Mouse (Mus musculus) MEL (cell line): ENCODE data around the gene Echdc2.

Experiments used
- CTCF ChIP-seq, 3 experiments: IDR thresholded peaks in 2 of 3; conservative IDR thresholded peaks in 1 of 3; 2 replicates each; pipeline ENCODE4 v1.5.1; 2011 to 2012; ENCODE audit warnings: low read length in 3 of 3, low read depth in 2 of 3, mild to moderate bottlenecking in 2 of 3, improper control_type of control experiment in 1 of 3, inconsistent platforms in 1 of 3, mixed read lengths in 1 of 3, moderate library complexity in 1 of 3; ENCODE audit not compliant: control insufficient read depth in 1 of 3, insufficient read depth in 1 of 3, poor library complexity in 1 of 3, severe bottlenecking in 1 of 3
- E2F4 ChIP-seq: IDR thresholded peaks from 2 replicates; pipeline ENCODE4 v1.6.1; 2011; ENCODE audit warnings: low read depth, low read length, improper control_type of control experiment, borderline replicate concordance
- GATA1 ChIP-seq: IDR thresholded peaks from 2 replicates; pipeline ENCODE4 v1.6.1; 2011; ENCODE audit warnings: low read depth, low read length, improper control_type of control experiment
- MAFK ChIP-seq: IDR thresholded peaks from 2 replicates; pipeline ENCODE4 v1.6.1; 2011; ENCODE audit warnings: low read depth, mild to moderate bottlenecking, low read length, improper control_type of control experiment, borderline replicate concordance
- POLR2A ChIP-seq, 2 experiments: IDR thresholded peaks; 2 replicates each; pipeline ENCODE4 v1.6.1; 2011 to 2012; ENCODE audit warnings: low read length in 2 of 2, mild to moderate bottlenecking in 2 of 2, control low read depth in 1 of 2, improper control_type of control experiment in 1 of 2, low read depth in 1 of 2, moderate library complexity in 1 of 2; ENCODE audit not compliant: control insufficient read depth in 1 of 2, insufficient read depth in 1 of 2, poor library complexity in 1 of 2
- RCOR1 ChIP-seq: IDR thresholded peaks from 2 replicates; pipeline ENCODE4 v1.6.1; 2012; ENCODE audit warnings: low read depth, mild to moderate bottlenecking, inconsistent platforms, low read length, improper control_type of control experiment
- SIN3A ChIP-seq: IDR thresholded peaks from 2 replicates; pipeline ENCODE4 v1.6.1; 2012; ENCODE audit warnings: low read length, improper control_type of control experiment, inconsistent platforms
- SMC3 ChIP-seq: IDR thresholded peaks from 2 replicates; pipeline ENCODE4 v1.6.1; 2011; ENCODE audit warnings: low read depth, low read length, improper control_type of control experiment
- TBP ChIP-seq: IDR thresholded peaks from 2 replicates; pipeline ENCODE4 v1.8.0; 2011; ENCODE audit warnings: low read depth, low read length, improper control_type of control experiment
- USF2 ChIP-seq, 2 experiments: IDR thresholded peaks; 2 replicates each; pipeline ENCODE4 v1.6.1; 2011 to 2012; ENCODE audit warnings: improper control_type of control experiment in 2 of 2, low read length in 2 of 2, borderline replicate concordance in 1 of 2, inconsistent platforms in 1 of 2, low read depth in 1 of 2, mild to moderate bottlenecking in 1 of 2; ENCODE audit not compliant: insufficient read depth in 1 of 2
- ZMIZ1 ChIP-seq: IDR thresholded peaks from 2 replicates; pipeline ENCODE4 v1.6.1; 2012; ENCODE audit warnings: low read depth, mild to moderate bottlenecking, inconsistent platforms, low read length, improper control_type of control experiment, moderate library complexity

- no peak for TF ChIP-seq SIN3A
- TF ChIP-seq CTCF (IDR thresholded peaks at IDR 0.05 in 2 of 3, conservative IDR thresholded peaks at IDR 0.05 in 1 of 3; ENCODE audit: control insufficient read depth in 1 of 3, insufficient read depth in 1 of 3, low read depth in 2 of 3, low read length in 3 of 3, poor library complexity in 1 of 3, severe bottlenecking in 1 of 3) = no peak
- TF ChIP-seq GATA1 = no peak
- no peak for TF ChIP-seq MAFK
- no peak for TF ChIP-seq E2F4
- TF ChIP-seq POLR2A (IDR thresholded peaks at IDR 0.05; ENCODE audit: control insufficient read depth in 1 of 2, insufficient read depth in 1 of 2, low read depth in 1 of 2, low read length in 2 of 2, poor library complexity in 1 of 2) = no peak
- TF ChIP-seq RCOR1 = no peak
- no peak for TF ChIP-seq USF2 (IDR thresholded peaks at IDR 0.05; ENCODE audit: borderline replicate concordance in 1 of 2, insufficient read depth in 1 of 2, low read depth in 1 of 2, low read length in 2 of 2)
- no peak for TF ChIP-seq SMC3
- TF ChIP-seq TBP = no peak
- no peak for TF ChIP-seq ZMIZ1
Observed at GRCm38 (mm10) chr4:108128339-108128738, 36.9 kb upstream of the Echdc2 start.
